Mouse (Mus musculus) left cerebral cortex, adult 9 months (tissue): Measurements from ENCODE around the gene Cebpg.

ENCODE experiments used
- DNase-seq, 2 experiments: peaks; one replicate each; pipeline ENCODE4 v3.0.0; 2022; ENCODE audit warnings: low spot score in 2 of 2

Gene Cebpg

GRCm38 (mm10) chr7:35025409-35026275 lies 30.7 kb downstream of the Cebpg start:
- peak in 1 of 2 experiments; percentile 88 for DNase-seq

- no peak for DNase-seq
Observed at GRCm38 (mm10) chr7:35024426-35024825, 31.9 kb downstream of the Cebpg start.

GRCm38 (mm10) chr7:35023251-35023650 lies 33.1 kb downstream of the Cebpg start:
- DNase-seq, result no peak

GRCm38 (mm10) chr7:35021365-35021764 lies 35.0 kb downstream of the Cebpg start:
- no peak for DNase-seq

- no peak for DNase-seq
Observed at GRCm38 (mm10) chr7:35015252-35015651, 41.1 kb downstream of the Cebpg start.

GRCm38 (mm10) chr7:35013228-35013627 lies 43.1 kb downstream of the Cebpg start:
- no peak for DNase-seq

- no peak for DNase-seq
Observed at GRCm38 (mm10) chr7:35006661-35007060, 49.7 kb downstream of the Cebpg start.

GRCm38 (mm10) chr7:35003171-35003737 lies 53.1 kb downstream of the Cebpg start:
- no peak for DNase-seq

GRCm38 (mm10) chr7:35000839-35001238 lies 55.5 kb downstream of the Cebpg start:
- peak in 1 of 2 experiments; percentile 32 for DNase-seq
